Mouse (Mus musculus): ENCODE measurements around the gene Rimklb. TPM values are rescaled to one million over a fixed set of nuclear protein-coding genes. Genes with fewer than 3 reads are reported as not detected.

The Rimklb gene
- polyA plus RNA-seq, 1 experiment from 2014 or later: 84.6 TPM

GRCm38 (mm10) chr6:122447848-122448247 is 50.7 kb downstream of the Rimklb start:
- Histone ChIP-seq H3K4me1 (no peaks in the 10 kb centered on the region), H3K36me3 (replicated peaks) (peaks cover 46% of the 10 kb centered on the region), H3K9me3 (no peaks in the 10 kb centered on the region), H3K27ac (no peak overlapping the region), H3K4me3 (replicated peaks) (no peak overlapping the region), H3K9ac (no peak overlapping the region), H3K27me3 (no peaks in the 10 kb centered on the region), H3K4me2 (no peak overlapping the region)
- ATAC-seq (ENCODE audit: low FRiP score): no peak
- WGBS: 95% methylated on average over 7 of the region's 7 CpGs

DNA sequence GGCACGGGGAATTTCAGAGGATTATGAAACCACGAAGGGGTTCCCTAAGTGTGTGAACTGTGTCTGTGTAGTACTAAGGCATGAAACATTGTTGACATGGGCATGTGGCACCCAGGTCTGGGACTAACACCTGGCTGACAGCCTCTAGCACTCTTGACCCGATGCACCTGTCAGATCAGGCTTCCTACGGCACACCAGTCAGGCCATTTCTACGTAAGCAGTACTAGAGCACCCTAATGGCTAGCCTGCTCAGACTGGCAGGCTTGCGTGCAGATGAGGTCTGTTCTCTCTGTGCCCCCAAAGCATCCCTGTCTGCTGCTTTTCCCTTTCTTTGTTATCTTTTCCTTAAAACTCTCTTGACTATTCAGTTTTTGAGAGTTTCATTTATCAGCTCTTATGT is 53.3 kb downstream of the Rimklb start:
- 81% methylated on average over 6 of the region's 6 CpGs for WGBS
- H3K27ac ChIP-seq: no peak overlapping the region
- ATAC-seq (ENCODE audit: low FRiP score): no peak
- H3K9me3 ChIP-seq: no peaks in the 10 kb centered on the region
- H3K4me2 ChIP-seq: no peak overlapping the region
- H3K27me3 ChIP-seq: no peaks in the 10 kb centered on the region
- no peaks in the 10 kb centered on the region for H3K4me1 ChIP-seq
- H3K9ac ChIP-seq: no peak overlapping the region
- no peak overlapping the region for H3K4me3 ChIP-seq (replicated peaks)
- H3K36me3 ChIP-seq (replicated peaks): peaks cover 33% of the 10 kb centered on the region

DNA sequence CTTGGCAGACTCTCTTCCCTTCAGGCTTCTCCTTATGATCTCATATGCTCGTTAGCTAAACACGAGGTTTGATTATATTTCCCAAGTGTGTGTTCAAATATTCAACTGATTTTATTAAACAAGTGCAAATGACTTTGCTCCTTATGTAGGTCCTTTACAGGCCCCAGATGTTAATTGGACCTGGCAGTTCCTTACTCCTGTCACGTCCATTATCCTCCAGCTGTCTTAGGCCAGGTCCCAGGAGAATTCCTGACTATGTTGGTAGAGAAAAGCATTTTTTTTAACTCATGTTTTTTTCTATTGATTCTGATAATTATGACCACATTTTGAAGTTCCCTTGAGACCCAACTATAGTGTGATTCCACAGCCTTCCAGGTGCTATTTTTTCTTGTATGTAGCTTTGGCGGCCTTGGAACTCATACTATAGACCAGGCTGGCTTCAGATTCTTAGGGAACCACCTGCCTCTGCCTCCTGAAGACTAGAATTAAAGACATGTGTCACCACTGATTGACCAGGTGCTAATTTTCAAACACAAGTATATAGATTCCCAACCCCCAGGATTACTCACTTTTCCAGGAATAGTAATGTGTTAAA is 57.8 kb downstream of the Rimklb start:
- Histone ChIP-seq H3K36me3 (replicated peaks) (0 out of 2 replicates have a peak, but pooled peaks cover 1% of the 10 kb centered on the region), H3K4me2 (no peak overlapping the region), H3K27me3 (no peaks in the 10 kb centered on the region), H3K4me1 (no peaks in the 10 kb centered on the region), H3K9ac (no peak overlapping the region), H3K27ac (no peak overlapping the region), H3K4me3 (replicated peaks) (no peak overlapping the region), H3K9me3 (no peaks in the 10 kb centered on the region)
- WGBS: 66% methylated on average over 4 of the region's 4 CpGs
- no peak for ATAC-seq (ENCODE audit: low FRiP score)

- no peaks in the 10 kb centered on the region for H3K9me3 ChIP-seq
- H3K4me1 ChIP-seq: no peaks in the 10 kb centered on the region
- no peak for ATAC-seq (ENCODE audit: low FRiP score)
- no peaks in the 10 kb centered on the region for H3K36me3 ChIP-seq (replicated peaks)
- no peak overlapping the region for H3K4me2 ChIP-seq
- no peak overlapping the region for H3K9ac ChIP-seq
- no peak overlapping the region for H3K4me3 ChIP-seq (replicated peaks)
- H3K27me3 ChIP-seq: no peaks in the 10 kb centered on the region
- 90% methylated on average over 4 of the region's 4 CpGs for WGBS
- H3K27ac ChIP-seq: no peak overlapping the region
These were observed 59.3 kb downstream of the Rimklb start for GRCm38 (mm10) chr6:122439249-122439648.

DNA sequence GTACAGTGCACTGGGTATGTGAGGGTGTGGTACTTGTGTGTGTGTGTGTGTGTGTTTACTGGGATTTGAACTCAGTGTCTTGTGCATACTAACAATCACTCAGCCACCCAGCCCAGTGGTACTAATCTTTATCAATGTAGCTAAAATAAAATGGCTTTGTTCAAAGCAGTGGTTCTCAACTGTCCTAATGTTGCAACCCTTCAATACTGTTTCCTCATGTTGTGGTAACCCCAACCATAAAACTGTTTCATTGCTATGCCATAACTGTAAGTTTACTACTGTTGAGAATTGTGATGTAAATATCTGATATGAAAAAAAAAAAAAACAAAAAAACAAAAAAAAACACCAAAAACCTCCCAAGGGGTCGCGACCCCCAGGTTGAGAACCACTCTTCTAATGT is 63.3 kb downstream of the Rimklb start:
- 86% methylated on average over 2 of the region's 2 CpGs for WGBS
- ATAC-seq (ENCODE audit: low FRiP score): no peak

GRCm38 (mm10) chr6:122427456-122427855 is 71.1 kb downstream of the Rimklb start:
- no peaks in the 10 kb centered on the region for H3K36me3 ChIP-seq (replicated peaks)
- no peaks in the 10 kb centered on the region for H3K4me1 ChIP-seq
- no peak for ATAC-seq (ENCODE audit: low FRiP score)
- H3K4me3 ChIP-seq (replicated peaks): no peak overlapping the region
- WGBS: 90% methylated on average over 7 of the region's 7 CpGs
- 0 out of 2 replicates have a peak, but pooled peaks cover 3% of the 10 kb centered on the region for H3K9me3 ChIP-seq
- no peaks in the 10 kb centered on the region for H3K27me3 ChIP-seq
- no peak overlapping the region for H3K27ac ChIP-seq
- no peak overlapping the region for H3K4me2 ChIP-seq
- no peak overlapping the region for H3K9ac ChIP-seq

More for the DNA sequence above, 63.3 kb downstream of the Rimklb start:
- Histone ChIP-seq H3K4me3 (replicated peaks) (no peak overlapping the region), H3K27ac (no peak overlapping the region), H3K27me3 (no peaks in the 10 kb centered on the region), H3K9me3 (no peaks in the 10 kb centered on the region), H3K9ac (no peak overlapping the region), H3K36me3 (replicated peaks) (no peaks in the 10 kb centered on the region), H3K4me2 (no peak overlapping the region), H3K4me1 (no peaks in the 10 kb centered on the region)

- no peak for ATAC-seq (ENCODE audit: low FRiP score)
- no peaks in the 10 kb centered on the region for H3K27me3 ChIP-seq
- no peak overlapping the region for H3K9ac ChIP-seq
- no peaks in the 10 kb centered on the region for H3K36me3 ChIP-seq (replicated peaks)
- H3K4me2 ChIP-seq: no peak overlapping the region
- H3K27ac ChIP-seq: no peak overlapping the region
- no peaks in the 10 kb centered on the region for H3K9me3 ChIP-seq
- WGBS: 64% methylated on average over 7 of the region's 7 CpGs
- 0 out of 2 replicates have a peak, but pooled peaks cover 4% of the 10 kb centered on the region for H3K4me1 ChIP-seq
- no peak overlapping the region for H3K4me3 ChIP-seq (replicated peaks)
These were observed 81.5 kb downstream of the Rimklb start for GRCm38 (mm10) chr6:122417015-122417414.

- Histone ChIP-seq H3K9me3 (no peaks in the 10 kb centered on the region), H3K27ac (no peak overlapping the region), H3K36me3 (replicated peaks) (no peaks in the 10 kb centered on the region), H3K9ac (no peak overlapping the region), H3K4me3 (replicated peaks) (no peak overlapping the region), H3K27me3 (no peaks in the 10 kb centered on the region), H3K4me2 (no peak overlapping the region), H3K4me1 (0 out of 2 replicates have a peak, but pooled peaks cover 4% of the 10 kb centered on the region)
- 48% methylated on average over 4 of the region's 4 CpGs for WGBS
- ATAC-seq (ENCODE audit: low FRiP score): no peak
These were observed 82.2 kb downstream of the Rimklb start for GRCm38 (mm10) chr6:122416347-122416746.

DNA sequence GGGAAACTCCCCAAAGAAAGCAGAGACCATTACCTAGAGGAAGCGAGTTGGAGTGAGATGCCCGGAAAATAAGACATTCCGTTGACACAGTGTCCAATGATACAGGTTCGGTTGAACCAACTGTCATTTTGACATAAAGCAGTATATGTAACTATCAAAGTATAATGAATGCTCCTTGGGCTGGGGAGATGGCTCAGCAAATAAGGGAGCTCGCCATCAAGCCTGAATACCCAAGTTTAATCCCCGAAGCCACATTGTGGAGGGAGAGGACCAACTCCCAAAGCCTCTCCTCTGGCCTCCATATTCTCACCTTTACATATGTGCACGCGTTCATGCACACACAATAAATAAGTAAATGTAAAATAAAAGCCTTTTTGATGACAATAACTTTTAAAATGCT is 87.3 kb downstream of the Rimklb start:
- no peak overlapping the region for H3K27ac ChIP-seq
- H3K9ac ChIP-seq: no peak overlapping the region
- 94% methylated on average over 8 of the region's 8 CpGs for WGBS
- no peaks in the 10 kb centered on the region for H3K4me1 ChIP-seq
- H3K36me3 ChIP-seq (replicated peaks): no peaks in the 10 kb centered on the region
- H3K9me3 ChIP-seq: no peaks in the 10 kb centered on the region
- no peak overlapping the region for H3K4me2 ChIP-seq
- ATAC-seq (ENCODE audit: low FRiP score): no peak
- no peaks in the 10 kb centered on the region for H3K27me3 ChIP-seq
- no peak overlapping the region for H3K4me3 ChIP-seq (replicated peaks)

DNA sequence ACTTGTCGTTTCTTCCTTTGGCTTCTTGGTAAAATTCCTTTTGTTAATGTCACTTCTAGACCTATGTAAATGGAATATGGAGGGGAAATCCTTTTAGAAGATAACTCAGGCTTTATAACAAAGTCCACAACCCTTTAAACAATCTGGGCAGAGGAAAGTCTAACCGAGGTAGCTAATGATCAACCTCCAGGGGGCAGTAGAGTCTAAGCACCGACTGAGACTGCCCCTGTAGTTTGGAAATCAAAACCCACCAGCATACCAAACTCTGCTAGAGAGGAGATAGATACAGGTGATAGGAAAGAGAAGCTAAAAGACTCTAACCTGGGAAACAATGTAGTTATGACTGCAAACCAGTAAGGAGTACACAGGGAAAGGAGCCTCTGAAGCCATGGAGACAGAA is 96.3 kb downstream of the Rimklb start:
- no peaks in the 10 kb centered on the region for H3K27me3 ChIP-seq
- no peak overlapping the region for H3K9ac ChIP-seq
- no peaks in the 10 kb centered on the region for H3K4me1 ChIP-seq
- no peak overlapping the region for H3K27ac ChIP-seq
- ATAC-seq (ENCODE audit: low FRiP score): no peak
- no peaks in the 10 kb centered on the region for H3K9me3 ChIP-seq
- no peak overlapping the region for H3K4me3 ChIP-seq (replicated peaks)
- WGBS: 14% methylated on average over 3 of the region's 3 CpGs
- no peak overlapping the region for H3K4me2 ChIP-seq
- no peaks in the 10 kb centered on the region for H3K36me3 ChIP-seq (replicated peaks)

GRCm38 (mm10) chr6:122400263-122400662 is 98.3 kb downstream of the Rimklb start:
- Histone ChIP-seq H3K9ac (no peak overlapping the region), H3K27me3 (no peaks in the 10 kb centered on the region), H3K9me3 (peaks cover 4% of the 10 kb centered on the region; the same call in 1 of the 2 replicates), H3K4me1 (no peaks in the 10 kb centered on the region), H3K4me3 (replicated peaks) (no peak overlapping the region), H3K27ac (no peak overlapping the region), H3K36me3 (replicated peaks) (no peaks in the 10 kb centered on the region), H3K4me2 (no peak overlapping the region)
- WGBS: 84% methylated on average over 9 of the region's 9 CpGs
- no peak for ATAC-seq (ENCODE audit: low FRiP score)
